Mouse (Mus musculus): ENCODE measurements around the gene Cnot6.

DNA sequence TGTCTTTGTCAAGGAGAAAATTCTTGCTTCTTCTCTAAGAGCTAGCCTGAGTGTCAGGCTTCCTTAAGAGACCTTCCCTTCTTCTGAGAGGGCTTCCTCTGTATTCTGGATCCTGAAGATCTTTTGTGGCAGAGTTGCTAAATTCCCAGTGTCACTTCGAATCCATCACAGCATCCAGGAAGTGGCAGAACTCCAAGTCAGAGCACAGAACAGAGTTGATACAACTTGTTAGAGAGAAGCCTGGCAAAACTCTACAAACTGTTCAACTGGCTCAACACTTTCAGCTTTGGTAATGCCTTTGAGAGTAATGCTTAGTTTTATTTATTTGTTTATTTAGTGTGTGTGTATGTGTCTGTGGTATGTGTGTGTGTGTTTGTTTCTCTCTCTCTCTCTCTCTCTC lies 25.1 kb upstream of the Cnot6 start:
- TF ChIP-seq CTCF (IDR thresholded peaks at IDR 0.05; ENCODE audit: low read depth, low read length) (no peak), POLR2A (IDR thresholded peaks at IDR 0.05; ENCODE audit: borderline replicate concordance, low read depth, low read length) (no peak)
